Mouse (Mus musculus) erythroblast, adult 5-6 weeks (primary cell): ENCODE data around the gene Slc25a40. TPM values are rescaled to one million over a fixed set of nuclear protein-coding genes. Genes with fewer than 3 reads are reported as not detected.

Experiments
- ATAC-seq: replicated peaks from 2 replicates; pipeline ENCODE4 v1.8.0; 2016; ENCODE audit warnings: moderate number of reproducible peaks, mild to moderate bottlenecking, moderate TSS enrichment, inconsistent platforms; ENCODE audit not compliant: poor library complexity, low FRiP score, severe bottlenecking
- total RNA-seq, 2 experiments: library from RNA; stranded (forward) in 1 of 2; stranded (reverse) in 1 of 2; fragments of 150-400 nt in 1 of 2; fragments of 200-764, 138-1000 nt in 1 of 2; gene quantifications; 2 replicates each; pipeline versions ENCODE4 v1.2.3 to v1.2.4; 2015 to 2017; ENCODE audit warnings: low replicate concordance in 2 of 2

The Slc25a40 gene
- total RNA-seq, 2 experiments from 2014 or later = 5.7 to 6.7 TPM

DNA sequence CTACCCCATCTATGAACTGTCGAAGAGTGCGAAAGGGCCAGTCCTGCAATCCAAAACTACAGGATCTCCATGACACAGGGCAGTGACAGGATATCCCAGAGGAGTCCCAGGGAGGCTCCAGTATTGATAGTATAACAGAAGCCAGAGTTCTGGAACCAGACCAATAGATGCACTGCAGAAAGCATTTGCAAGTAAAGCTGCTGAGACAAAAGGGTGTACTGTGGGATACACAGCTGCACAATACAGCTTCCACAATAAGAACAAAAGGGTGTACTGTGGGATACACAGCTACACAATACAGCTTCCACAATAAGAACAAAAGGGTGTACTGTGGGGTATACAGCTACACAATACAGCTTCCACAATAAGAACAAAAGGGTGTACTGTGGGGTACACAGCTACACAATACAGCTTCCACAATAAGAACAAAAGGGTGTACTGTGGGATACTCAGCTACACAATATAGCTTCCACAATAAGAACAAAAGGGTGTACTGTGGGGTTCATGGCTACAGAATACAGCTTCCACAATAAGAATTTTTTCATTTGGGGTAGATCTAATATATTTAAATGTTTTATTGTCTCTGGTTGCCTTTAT is 66.1 kb downstream of the Slc25a40 start:
- ATAC-seq = no peak

DNA sequence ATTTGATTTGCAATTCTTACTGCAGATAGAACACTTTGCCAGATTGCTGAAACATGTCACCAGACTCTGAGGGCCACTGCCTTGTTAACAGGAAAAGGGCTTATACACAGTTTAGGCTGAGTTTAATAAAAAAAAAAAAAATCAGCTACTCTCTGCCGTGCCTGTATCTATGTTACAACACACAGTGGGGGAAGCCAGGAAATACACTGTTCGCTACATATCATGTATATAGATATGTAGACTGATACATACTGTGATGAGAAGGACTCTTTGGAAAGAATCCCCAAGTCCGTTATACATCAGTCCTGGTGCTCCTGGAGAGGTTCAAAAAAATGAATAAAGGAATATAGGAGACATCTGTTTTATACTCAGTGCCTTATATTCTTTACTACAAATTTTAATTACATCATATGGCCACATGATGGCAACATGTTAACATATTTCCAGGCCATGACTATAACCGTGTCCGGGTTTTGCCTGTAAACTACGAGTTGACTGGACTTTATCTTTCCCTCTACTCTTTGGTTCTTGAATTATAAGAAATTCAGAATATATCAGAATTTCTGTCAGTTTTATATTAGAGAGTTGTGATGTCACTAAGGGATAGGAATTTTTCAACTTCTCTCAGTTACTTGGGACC is 66.9 kb downstream of the Slc25a40 start:
- no peak for ATAC-seq

- no peak for ATAC-seq
These were observed 69.1 kb downstream of the Slc25a40 start for GRCm38 (mm10) chr5:8491778-8492177.

Other genes starting within 250 kb of the Slc25a40 start
- gene Adam22, start 54.7 kb upstream of the Slc25a40 start, total RNA-seq (2015; ENCODE audit: low replicate concordance) = 1.2 and 4.6 TPM in 2 replicates
- gene Adam22, start 54.7 kb upstream of the Slc25a40 start, total RNA-seq (2017; ENCODE audit: low replicate concordance) = 0.51 and 0.70 TPM in 2 replicates
- gene Dbf4, start 134 bp upstream of the Slc25a40 start, total RNA-seq (2015; ENCODE audit: low replicate concordance) = 25.5 and 27.7 TPM in 2 replicates
- gene Dbf4, start 134 bp upstream of the Slc25a40 start, total RNA-seq (2017; ENCODE audit: low replicate concordance) = 43.4 and 45.2 TPM in 2 replicates
- not detected in 2 replicates for gene Rundc3b, start 200.1 kb downstream of the Slc25a40 start, total RNA-seq (2015; ENCODE audit: low replicate concordance)
- 0.56 TPM in 1 of 2 replicates, not detected in the other for gene Rundc3b, start 200.1 kb downstream of the Slc25a40 start, total RNA-seq (2017; ENCODE audit: low replicate concordance)
- not detected in 2 replicates for gene Abcb1a, start 237.2 kb downstream of the Slc25a40 start, total RNA-seq (2015; ENCODE audit: low replicate concordance)
- gene Abcb1a, start 237.2 kb downstream of the Slc25a40 start, total RNA-seq (2017; ENCODE audit: low replicate concordance) = 0.34 TPM in 1 of 2 replicates, not detected in the other